Mouse (Mus musculus) cerebellum, adult 2 months (tissue): ENCODE results near the gene Hist1h2bb.

ENCODE experiments used
- CTCF ChIP-seq: fragments of 200-500 bp; IDR thresholded peaks from 2 replicates; pipeline ENCODE4 v1.5.1; 2011; ENCODE audit warnings: low read depth, mild to moderate bottlenecking, control low read depth, low read length, moderate library complexity, borderline replicate concordance; ENCODE audit not compliant: insufficient read depth
- POLR2A ChIP-seq: fragments of 200-500 bp; IDR thresholded peaks from 2 replicates; pipeline ENCODE4 v1.6.1; 2011; ENCODE audit warnings: low read length, control low read depth, borderline replicate concordance; ENCODE audit not compliant: insufficient read depth

- no peak for TF ChIP-seq CTCF
- TF ChIP-seq POLR2A, result no peak
Measured at GRCm38 (mm10) chr13:23740256-23740840, 6.2 kb upstream of the Hist1h2bb start.
